Mouse (Mus musculus) embryonic stem cell, embryonic (primary cell): ENCODE measurements around the gene Zkscan16.

Experiments used
- CTCF ChIA-PET, 4 experiments: fragments of 300-600 bp in 2 of 4; fragments of 350-600 bp in 2 of 4; sonication (Branson Sonifier 250); formaldehyde crosslinking; loops; one replicate each; lab custom pipeline; 2022; ENCODE audit warnings: inconsistent platforms in 2 of 4; lab: Charles Lee
- POLR2A ChIA-PET, 4 experiments: fragments of 300-600 bp in 2 of 4; fragments of 350-600 bp in 2 of 4; sonication (Branson Sonifier 250); formaldehyde crosslinking; loops; one replicate each; lab custom pipeline; 2022; ENCODE audit warnings: antibody characterized with exemption in 4 of 4, inconsistent platforms in 1 of 4; lab: Charles Lee

Gene Zkscan16

DNA sequence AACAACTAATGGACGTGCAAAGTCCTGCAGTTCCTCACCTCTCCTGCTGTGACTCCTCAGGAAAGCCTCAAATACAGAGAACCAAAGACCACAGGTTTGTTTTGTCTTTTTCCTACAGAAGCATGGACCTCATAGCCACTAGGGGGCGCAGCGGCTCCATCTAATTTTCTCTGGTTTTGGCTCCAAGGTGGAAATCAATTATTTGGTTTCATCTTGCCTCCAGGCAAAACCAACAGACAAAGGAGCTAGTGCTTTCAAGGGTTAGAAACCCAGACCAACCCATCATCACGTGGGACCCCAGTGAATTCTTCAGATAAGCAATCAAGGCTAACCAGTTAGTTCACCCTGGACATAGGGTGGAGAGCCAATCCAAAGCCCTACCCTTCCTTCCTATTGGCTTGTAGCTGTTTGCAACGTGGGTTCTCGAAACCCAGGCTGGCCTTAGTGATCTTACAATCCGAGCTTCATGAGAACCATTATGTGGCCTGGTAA lies 41.8 kb downstream of the Zkscan16 start:
- ChIA-PET CTCF (interaction anchor here (0.5 to 3.8 kb wide), 22 partner anchors 10 to 850 kb away, joined by 3 to 45 read pairs (median 4); partner anchors contain the start of genes Dnajc25 (in 1 of the 4), Gm20503 (in 1 of the 4) and Zkscan16 (in 1 of the 4)), POLR2A (interaction anchor here in 3 of 4 experiments (0.6 to 6.2 kb wide), 18 partner anchors 9 to 140 kb away, joined by 3 to 77 read pairs (median 4); partner anchors contain the start of genes Dnajc25 (in 1 of the 3), Ecpas (in 1 of the 3) and Zkscan16 (in 1 of the 3))

DNA sequence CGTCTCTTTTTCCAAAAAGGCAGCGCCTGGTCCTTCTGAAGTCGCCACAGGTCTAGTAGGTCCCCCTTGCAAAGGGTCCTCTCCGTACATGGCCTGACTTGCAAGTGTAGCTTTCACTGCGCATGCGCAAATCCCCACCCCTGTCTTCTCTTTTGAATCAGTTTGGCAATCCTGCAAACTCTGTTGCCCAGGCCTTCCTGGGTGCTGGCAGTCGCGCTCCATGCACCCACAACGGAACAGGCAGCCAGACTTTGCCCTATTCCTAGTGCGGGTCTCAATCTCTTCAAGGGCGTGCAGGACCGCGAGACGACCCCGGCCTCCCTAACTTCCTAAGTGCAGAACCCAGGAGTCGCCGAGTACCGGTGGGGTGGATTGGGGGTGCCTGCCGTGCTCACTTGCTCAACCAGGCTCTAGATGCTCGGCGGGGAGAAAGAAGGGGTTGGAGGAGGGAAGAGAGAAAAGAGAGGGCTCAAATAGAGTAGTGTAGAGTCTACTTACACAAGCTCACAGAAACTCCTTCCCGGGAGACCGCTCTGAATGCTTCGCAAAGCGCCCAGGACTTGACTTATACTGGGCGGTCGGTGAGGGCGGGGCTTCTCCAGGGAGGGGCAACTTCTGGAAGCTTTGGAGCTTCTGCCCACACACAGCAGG lies 43.2 kb downstream of the Zkscan16 start, which contains the start of gene Ptgr1:
TSS of gene Ptgr1 (minus strand) at position 580 of the 651 bp plus-strand sequence.
- POLR2A ChIA-PET, result interaction anchor here in 3 of 4 experiments (0.6 to 6.2 kb wide), 32 partner anchors 9 to 559 kb away, joined by 3 to 77 read pairs (median 5); partner anchors contain the start of genes Dnajc25 (in 2 of the 3), Gm20503 (in 2 of the 3), Gng10 (in 2 of the 3) and Ecpas (in 1 of the 3)
- CTCF ChIA-PET, result interaction anchor here (0.5 to 3.8 kb wide), 12 partner anchors 8 to 604 kb away, joined by 3 to 45 read pairs (median 6); partner anchors contain the start of gene Dnajc25 (in 1 of the 4)

DNA sequence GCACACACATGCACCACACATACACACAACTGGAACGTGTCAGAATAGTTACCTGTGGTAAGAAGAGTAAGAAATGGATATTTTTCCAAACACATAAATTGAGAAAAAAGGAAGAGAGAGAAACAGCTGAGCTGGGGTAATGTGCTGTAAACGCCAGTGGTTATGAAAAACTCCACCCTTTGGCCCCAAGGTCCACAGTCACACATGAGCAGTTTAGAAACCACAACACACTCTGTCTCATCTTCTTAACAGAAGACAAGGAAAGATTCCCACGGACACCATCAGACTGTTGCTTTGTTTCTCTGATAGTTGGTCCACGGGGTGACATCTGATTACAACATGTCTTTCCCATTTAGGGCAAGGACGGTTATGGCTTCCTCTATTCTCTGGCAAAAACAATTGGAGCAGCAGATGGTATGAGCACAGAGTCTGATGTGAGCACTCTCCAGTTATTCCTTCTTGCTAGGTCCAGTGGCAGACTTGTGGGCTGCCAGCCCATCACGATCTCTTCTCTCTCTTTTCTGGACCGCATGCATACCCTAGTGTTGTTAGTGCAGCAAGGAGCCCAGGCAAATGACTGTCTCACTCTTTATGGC lies 46.0 kb downstream of the Zkscan16 start:
- POLR2A ChIA-PET, result interaction anchor here in 2 of 4 experiments (0.6 to 2.4 kb wide), 4 partner anchors 10 to 554 kb away, joined by 3 to 16 read pairs (median 4); partner anchors contain the start of gene Gm20503 (in 1 of the 2)
- CTCF ChIA-PET, result interaction anchor here in 2 of 4 experiments (2.1 to 2.4 kb wide), 2 partner anchors 11 kb away, joined by 15 to 16 read pairs; no protein-coding TSS in a partner anchor

DNA sequence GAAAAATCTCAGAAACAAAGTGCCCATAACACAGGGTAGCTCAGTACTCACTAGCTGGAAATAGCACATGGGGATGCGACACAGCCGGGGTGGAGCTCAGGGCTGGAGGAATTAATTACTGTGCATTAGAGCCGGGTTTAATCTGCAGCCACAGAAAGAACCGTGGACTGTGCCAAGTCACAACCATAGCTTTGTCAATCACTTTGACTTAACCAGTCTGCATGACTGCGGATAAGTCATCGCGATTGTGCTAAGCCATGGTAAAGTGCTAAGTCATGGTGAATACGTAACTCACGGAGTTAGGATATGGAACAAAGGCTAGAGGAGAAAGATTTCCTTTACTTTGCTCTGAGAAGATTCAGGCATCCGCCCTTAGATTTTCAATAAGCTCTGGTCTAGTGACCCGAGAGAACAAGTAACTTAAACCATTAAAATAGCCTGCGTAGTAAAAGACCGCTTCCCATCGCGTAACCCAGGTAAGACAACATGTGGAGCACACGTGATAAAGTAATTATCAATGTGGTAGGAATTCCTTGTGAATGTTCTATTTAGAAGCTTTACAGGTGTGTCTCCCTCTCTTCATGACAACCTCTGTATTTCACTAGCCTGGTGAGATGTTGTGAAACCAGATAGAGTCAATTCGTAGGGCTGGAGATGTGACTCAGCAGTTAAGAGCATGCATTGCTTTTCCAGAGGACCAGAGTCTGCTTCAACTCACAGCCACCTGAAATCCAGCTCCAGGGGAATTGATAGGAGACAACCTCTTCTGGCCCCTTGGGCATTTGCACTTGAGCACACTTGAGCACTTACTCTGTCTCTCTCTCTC lies 47.4 kb downstream of the Zkscan16 start:
- CTCF ChIA-PET, result interaction anchor here in 3 of 4 experiments (1.7 to 2.4 kb wide), 3 partner anchors 9 kb away, joined by 8 to 16 read pairs (median 15); no protein-coding TSS in a partner anchor

DNA sequence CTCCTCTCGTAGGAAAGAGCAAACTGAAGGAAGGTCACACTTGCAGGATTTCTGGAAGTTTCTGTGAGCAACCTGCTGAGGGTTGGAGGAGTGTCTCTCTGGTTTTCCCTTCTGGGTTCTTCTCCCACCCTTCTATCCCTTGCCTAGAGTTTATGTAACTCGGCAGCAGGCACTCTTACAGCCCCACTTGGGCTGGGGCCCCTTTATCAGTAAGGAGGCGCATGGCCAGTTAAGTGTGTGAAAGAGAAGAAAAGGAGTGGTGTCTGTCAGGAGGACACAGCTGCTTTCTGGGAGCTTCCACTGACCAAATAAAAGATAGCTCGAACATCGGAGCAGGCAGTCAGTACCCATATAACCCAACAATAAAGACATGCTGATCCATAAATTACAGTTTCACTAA lies 48.8 kb downstream of the Zkscan16 start:
- POLR2A ChIA-PET, result interaction anchor here in 1 of 4 experiments (1.2 kb wide), 1 partner anchor 13 kb away, joined by 3 read pairs; no protein-coding TSS in a partner anchor
- CTCF ChIA-PET, result interaction anchor here in 1 of 4 experiments (2.4 kb wide), 1 partner anchor 8 kb away, joined by 15 read pairs; no protein-coding TSS in a partner anchor

More for the DNA sequence above, 47.4 kb downstream of the Zkscan16 start:
- POLR2A ChIA-PET, result interaction anchor here in 2 of 4 experiments (0.8 to 2.4 kb wide), 6 partner anchors 9 to 82 kb away, joined by 3 to 16 read pairs (median 4); partner anchors contain the start of gene Gm20503 (in 2 of the 2)

DNA sequence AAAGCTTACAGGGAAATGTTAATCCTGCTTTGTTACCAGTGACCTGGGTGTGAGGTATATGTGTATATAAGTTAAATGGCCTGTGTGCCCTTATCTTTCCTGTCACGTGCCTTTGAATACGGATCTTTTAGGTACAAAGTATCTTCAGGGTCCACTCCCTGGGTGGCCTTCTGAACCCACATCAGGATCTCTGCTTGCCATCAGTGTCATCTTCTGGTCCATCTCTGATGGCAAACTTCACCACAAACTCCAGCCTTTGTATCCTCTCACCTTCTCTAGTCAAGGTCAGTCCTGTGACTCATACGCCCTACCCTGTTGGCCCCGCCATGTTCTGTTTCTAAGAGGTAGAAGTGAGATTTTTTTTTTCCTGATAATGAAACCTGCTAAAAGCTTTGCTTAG lies 51.3 kb downstream of the Zkscan16 start, which contains the start of gene Dnajc25:
TSS of gene Dnajc25 (plus strand) at position 301 of the 400 bp plus-strand sequence.
- ChIA-PET CTCF (interaction anchor here in 2 of 4 experiments (1.2 to 1.9 kb wide), 2 partner anchors 9 kb away, joined by 4 to 8 read pairs; partner anchors contain the start of gene Ptgr1 (in 1 of the 2)), POLR2A (interaction anchor here in 3 of 4 experiments (0.6 to 5.0 kb wide), 7 partner anchors 8 to 83 kb away, joined by 3 to 61 read pairs (median 5); partner anchors contain the start of genes Ptgr1 (in 2 of the 3) and Zkscan16 (in 1 of the 3))

DNA sequence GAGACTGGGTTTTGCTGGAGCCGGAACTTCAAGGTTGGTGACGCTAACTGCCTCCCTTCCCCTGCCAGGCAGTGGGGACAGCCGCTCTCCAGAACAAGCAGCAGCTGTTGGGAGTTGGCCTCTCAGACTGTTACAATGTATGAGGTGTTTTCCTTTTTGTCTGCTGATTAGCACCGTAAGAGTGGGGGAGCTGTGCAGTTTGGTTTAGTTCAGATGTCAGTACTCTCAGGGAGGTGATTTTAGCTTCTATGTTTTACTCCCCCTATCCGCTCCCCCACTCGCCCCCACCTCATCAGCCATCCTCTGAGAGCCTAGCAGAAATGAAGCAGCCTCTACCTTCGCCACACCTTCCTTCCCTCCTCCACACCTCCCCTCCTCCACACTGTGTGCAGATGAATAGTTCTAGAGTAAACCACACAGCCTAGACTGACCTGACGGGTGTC lies 51.8 kb downstream of the Zkscan16 start:
- ChIA-PET POLR2A (interaction anchor here in 3 of 4 experiments (0.6 to 5.0 kb wide), 8 partner anchors 8 to 177 kb away, joined by 3 to 61 read pairs (median 4); partner anchors contain the start of genes Ptgr1 (in 2 of the 3) and Zkscan16 (in 1 of the 3)), CTCF (interaction anchor here in 2 of 4 experiments (1.2 to 1.9 kb wide), 2 partner anchors 9 to 10 kb away, joined by 4 to 8 read pairs; partner anchors contain the start of gene Ptgr1 (in 1 of the 2))

DNA sequence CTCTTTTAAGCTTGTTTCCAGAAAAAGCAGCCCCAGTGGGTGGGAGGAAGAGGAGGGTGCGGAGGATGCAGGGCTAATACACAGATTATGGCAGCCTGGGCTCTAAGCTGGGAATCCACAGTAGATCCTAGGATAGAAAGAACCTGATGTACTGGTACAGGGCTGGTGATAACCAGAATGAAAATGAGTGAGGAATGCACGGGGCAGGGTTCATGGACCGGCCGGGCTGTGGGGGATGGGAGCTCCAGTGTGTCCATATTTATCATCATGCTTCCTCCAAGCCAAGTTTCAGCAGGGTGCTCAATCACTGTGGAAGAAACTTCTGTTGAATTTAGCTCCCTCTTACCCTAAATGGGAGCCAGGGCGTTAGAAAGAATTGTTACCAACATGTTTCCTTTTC lies 53.7 kb downstream of the Zkscan16 start:
- POLR2A ChIA-PET, result interaction anchor here in 2 of 4 experiments (0.9 to 5.0 kb wide), 3 partner anchors 10 to 85 kb away, joined by 3 to 61 read pairs (median 10); partner anchors contain the start of gene Ptgr1 (in 2 of the 2)
- CTCF ChIA-PET, result interaction anchor here in 2 of 4 experiments (0.5 to 1.4 kb wide), 4 partner anchors 10 to 480 kb away, joined by 3 to 9 read pairs (median 4); partner anchors contain the start of gene Ptgr1 (in 1 of the 2)

DNA sequence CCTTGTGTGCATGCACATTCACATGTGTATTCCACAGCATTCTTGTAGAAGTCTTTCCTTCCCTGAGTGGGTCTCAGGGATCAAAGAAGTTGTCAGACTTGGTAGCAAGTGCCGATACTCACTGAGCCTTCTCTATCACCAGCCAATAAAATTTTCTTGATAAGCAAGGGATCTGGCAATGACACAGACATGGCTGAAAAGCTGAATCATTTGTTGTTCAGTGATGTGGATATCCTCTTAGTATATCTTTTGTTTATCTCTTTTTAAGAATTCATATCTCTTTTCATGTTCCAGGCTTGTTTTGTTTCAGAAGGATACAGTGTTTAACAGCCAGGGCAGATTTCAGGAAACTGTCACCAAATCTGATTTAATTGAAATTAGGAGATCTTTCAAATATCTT lies 55.3 kb downstream of the Zkscan16 start:
- ChIA-PET POLR2A (interaction anchor here in 2 of 4 experiments (1.3 to 3.6 kb wide), 4 partner anchors 8 to 63 kb away, joined by 3 to 77 read pairs (median 23); partner anchors contain the start of gene Ptgr1 (in 2 of the 2)), CTCF (interaction anchor here in 3 of 4 experiments (1.4 to 3.7 kb wide), 6 partner anchors 12 to 86 kb away, joined by 5 to 45 read pairs (median 28); partner anchors contain the start of genes Ptgr1 (in 2 of the 3), Ecpas (in 1 of the 3) and Gng10 (in 1 of the 3))

DNA sequence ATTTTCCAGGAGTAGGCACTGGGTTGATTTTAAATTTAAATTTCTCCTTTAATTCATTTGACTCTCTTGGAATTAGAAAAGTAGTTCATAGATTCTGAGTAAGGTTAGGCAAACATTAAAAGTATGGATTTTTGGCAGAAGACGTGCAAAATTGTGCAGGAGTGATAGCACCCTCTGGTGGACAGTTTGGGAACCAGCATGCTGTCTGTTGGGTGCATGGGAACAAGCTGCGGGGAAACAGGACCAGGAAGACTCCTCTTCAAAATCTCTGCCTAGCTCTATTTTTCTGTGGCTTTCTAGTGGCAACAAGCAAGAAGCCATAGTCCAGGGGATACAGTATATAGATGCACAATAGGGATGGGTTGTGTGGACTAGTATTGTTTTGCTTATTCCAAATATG lies 56.3 kb downstream of the Zkscan16 start:
- CTCF ChIA-PET, result interaction anchor here (0.5 to 3.7 kb wide), 47 partner anchors 9 to 1613 kb away, joined by 3 to 45 read pairs (median 4); partner anchors contain the start of genes Ptgr1 (in 4 of the 4), Gng10 (in 2 of the 4), Zkscan16 (in 2 of the 4) and Ecpas (in 1 of the 4)
- POLR2A ChIA-PET, result interaction anchor here in 3 of 4 experiments (0.6 to 3.6 kb wide), 14 partner anchors 9 to 807 kb away, joined by 3 to 77 read pairs (median 4); partner anchors contain the start of genes Gng10 (in 2 of the 3), Ptgr1 (in 2 of the 3) and Ecpas (in 1 of the 3)

DNA sequence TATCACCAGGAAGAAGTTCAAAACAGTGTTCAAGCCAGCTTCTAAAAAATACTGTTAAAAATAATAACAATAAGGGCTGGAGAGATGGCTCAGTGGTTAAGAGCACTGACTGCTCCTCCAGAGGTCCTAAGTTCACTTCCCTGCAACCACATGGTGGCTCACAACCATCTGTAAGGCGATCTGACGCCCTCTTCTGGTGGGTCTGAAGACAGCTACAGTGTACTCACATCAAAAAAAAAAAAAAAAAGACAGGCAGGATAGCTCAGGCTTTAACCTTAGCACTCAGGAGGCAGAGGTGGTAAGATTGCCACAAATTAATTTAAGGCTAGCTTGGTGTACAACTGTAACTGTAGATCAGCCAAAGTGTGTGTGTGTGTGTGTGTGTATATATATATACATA lies 57.2 kb downstream of the Zkscan16 start:
- POLR2A ChIA-PET, result interaction anchor here in 3 of 4 experiments (0.6 to 3.6 kb wide), 16 partner anchors 9 to 573 kb away, joined by 3 to 77 read pairs (median 5); partner anchors contain the start of genes Ptgr1 (in 3 of the 3), Ecpas (in 1 of the 3) and Gng10 (in 1 of the 3)

DNA sequence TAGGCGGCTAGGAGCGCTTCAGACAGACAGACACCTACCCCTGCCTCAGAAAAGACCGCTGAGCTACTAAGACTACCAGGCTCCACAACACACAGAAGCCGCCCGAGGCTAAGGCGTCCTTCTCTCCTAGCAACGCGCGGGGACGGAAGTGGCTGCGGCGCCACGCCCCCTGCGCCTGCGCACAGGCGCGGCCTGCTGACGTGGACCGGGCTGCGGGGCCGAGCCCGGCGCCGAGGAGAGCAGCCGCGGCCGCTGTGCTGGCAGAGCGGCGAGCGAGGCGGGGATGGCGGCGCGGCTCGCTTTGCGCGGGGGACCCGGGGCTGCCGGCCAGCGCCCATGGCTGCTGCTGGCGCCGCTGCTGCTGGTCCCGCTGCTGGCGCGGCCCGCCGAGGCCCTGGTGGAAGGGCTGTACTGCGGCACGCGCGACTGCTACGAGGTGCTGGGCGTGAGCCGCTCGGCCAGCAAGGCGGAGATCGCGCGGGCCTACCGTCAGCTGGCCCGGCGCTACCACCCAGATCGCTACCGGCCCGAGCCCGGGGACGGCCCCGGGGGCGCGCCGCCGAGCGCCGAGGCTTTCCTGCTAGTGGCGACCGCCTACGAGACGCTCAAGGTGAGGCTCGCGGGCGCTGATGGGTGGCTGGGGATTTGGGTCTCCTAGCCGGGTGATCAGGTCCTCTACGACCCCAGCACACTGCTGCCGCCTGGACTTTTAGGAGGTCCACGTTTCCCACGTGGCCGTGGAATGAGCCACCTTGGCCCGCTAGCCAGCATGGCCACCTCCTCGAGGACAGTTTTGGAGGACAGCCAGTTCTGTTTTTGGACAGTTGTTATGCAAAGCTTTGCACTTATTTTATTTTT lies 59.7 kb downstream of the Zkscan16 start, which contains the start of gene Gm20503:
TSS of gene Gm20503 (plus strand) at position 263 of the 858 bp plus-strand sequence.
- CTCF ChIA-PET, result interaction anchor here in 3 of 4 experiments (0.5 to 1.3 kb wide), 7 partner anchors 18 to 924 kb away, joined by 3 to 9 read pairs (median 3); no protein-coding TSS in a partner anchor
- POLR2A ChIA-PET, result interaction anchor here in 3 of 4 experiments (0.6 to 2.2 kb wide), 7 partner anchors 11 to 92 kb away, joined by 3 to 14 read pairs (median 4); partner anchors contain the start of gene Ptgr1 (in 2 of the 3)

More for the DNA sequence above, 57.2 kb downstream of the Zkscan16 start:
- CTCF ChIA-PET, result interaction anchor here (0.6 to 3.7 kb wide), 34 partner anchors 10 to 1301 kb away, joined by 3 to 45 read pairs (median 4); partner anchors contain the start of genes Ptgr1 (in 3 of the 4) and Gng10 (in 1 of the 4)

DNA sequence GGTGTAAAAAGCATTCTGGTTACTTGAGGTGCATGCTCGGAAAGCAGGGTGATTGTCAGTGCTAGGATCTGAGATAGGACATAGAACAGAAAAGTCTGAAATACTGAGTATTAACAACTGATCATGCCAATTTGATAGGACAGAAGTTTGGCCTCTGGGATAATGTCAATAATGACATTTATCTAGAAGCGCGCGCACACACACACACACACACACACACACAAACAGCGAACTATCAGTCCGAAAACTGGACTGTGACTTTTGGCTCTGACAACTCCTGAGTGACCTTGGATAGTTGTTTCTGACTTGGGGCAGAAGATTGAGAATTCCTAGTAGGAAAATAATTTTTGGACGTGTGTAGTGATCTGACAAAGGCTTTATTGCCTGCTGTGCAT lies 60.4 kb downstream of the Zkscan16 start:
- ChIA-PET POLR2A (interaction anchor here in 3 of 4 experiments (0.6 to 2.2 kb wide), 5 partner anchors 16 to 1328 kb away, joined by 3 to 14 read pairs (median 8); partner anchors contain the start of gene Ptgr1 (in 2 of the 3)), CTCF (interaction anchor here in 2 of 4 experiments (0.6 to 1.0 kb wide), 3 partner anchors 18 to 734 kb away, joined by 3 read pairs; no protein-coding TSS in a partner anchor)

DNA sequence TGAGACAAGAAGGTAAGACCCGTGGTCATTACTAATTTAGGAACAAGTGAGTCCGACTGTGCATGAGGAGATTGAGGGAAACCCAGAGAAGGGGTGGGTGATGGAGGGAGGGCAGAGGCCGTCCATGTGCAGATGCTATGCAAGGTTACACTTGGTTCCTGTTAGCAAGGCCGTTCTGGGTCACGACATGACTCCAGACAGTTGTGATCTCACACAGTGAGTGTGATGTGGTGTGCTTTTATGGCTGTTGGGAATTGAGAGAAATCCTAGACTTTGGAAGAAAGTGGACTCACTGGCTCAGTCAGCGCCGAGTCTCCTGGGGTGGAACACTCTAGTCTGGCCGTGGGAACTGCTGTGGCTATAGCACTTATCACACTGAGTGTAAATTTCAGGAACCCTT lies 62.8 kb downstream of the Zkscan16 start:
- ChIA-PET CTCF (no interaction called here), POLR2A (no interaction called here)
